Mouse (Mus musculus) embryo, embryonic 9.5 days (tissue): Measurements from ENCODE around the gene Oosp1.

Experiments
- DNase-seq: peaks from one replicate; pipeline ENCODE4 v3.0.0-alpha.2; 2017; ENCODE audit errors: extremely low spot score

Oosp1 gene

GRCm38 (mm10) chr19:11690839-11691238, at the start of gene Oosp1:
TSS of gene Oosp1 (minus strand) at chr19:11691150.
- no peak for DNase-seq

GRCm38 (mm10) chr19:11736455-11736854, 45.5 kb upstream of the Oosp1 start:
- DNase-seq, result no peak

DNA sequence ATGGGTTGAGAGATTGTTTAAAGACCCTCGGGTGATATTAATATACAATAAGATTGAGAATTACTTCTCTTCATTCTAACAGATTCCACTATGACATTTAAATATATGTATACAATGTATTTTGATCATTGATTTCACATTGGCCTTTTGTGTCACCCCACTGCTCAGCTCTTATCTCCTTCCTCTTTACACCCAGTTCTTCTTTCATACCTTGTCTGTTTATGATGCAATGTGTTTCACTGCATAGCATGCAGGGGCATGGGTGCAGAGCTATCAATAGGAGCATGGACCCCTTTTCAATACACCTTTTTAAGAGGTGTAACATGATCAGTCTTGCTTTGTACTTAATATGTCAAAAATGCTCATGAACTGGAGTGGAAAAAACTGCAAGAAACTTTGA, 39.3 kb upstream of the Oosp1 start:
- DNase-seq, result no peak

DNA sequence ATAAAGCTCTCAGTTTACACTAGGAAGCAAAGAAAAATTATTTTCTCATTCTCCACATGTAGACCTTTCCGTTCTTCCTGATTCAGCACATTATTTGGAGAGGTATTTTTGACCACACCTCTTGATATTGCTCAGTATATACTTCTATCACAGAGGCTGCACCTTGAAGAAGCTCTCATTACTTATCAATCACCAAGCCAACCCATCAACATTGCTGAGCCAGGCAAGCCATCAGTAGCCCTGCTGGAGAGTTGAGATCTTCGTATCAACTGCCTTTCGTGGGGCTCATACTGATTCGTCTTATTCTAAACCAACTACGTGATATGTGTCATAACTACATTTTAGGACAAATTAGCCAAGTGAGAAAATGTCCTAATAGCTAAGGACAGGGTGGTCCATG, 36.4 kb upstream of the Oosp1 start:
- DNase-seq, result no peak

DNA sequence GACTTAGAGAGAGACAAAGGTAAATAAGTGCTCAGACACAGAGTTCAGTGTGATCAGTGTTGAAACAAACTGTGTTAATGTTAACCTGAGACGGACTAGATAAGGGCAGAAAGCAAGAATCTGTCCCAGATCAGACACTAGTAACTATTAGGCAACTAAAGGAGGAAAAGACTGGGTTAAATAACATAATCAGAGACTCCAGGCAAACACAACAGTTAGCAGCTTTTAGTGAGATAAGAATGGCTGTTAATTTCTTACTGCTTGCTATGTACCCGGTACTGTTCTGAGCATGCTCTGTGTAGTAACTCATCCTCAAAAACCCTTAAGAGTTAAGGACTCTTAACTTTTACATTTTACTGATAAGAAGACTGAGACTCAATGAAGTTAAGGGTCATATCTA, 35.0 kb upstream of the Oosp1 start:
- no peak for DNase-seq

- no peak for DNase-seq
Observed at GRCm38 (mm10) chr19:11724275-11724674, 33.3 kb upstream of the Oosp1 start.

- no peak for DNase-seq
Observed at GRCm38 (mm10) chr19:11723870-11724269, 32.9 kb upstream of the Oosp1 start.

DNA sequence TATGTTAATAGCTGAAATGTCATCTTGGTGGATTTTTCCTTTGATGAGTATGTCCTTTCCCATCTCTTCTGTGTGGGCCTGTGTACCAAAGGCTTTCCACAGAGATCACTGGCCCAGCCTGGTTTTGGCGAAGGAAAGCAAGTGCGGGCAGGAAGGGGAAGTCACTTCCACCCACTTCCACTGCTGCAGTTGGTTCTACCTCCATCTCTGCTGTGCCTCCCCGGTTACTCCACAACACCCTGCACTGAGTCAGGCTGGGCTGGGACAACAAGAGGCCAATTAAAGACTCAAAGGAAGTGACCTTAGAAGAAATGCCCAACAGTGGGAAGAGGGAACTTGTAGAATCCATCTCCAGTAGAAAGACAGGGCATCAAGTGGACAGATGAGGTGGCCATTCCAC, 29.1 kb upstream of the Oosp1 start:
- DNase-seq, result no peak

DNA sequence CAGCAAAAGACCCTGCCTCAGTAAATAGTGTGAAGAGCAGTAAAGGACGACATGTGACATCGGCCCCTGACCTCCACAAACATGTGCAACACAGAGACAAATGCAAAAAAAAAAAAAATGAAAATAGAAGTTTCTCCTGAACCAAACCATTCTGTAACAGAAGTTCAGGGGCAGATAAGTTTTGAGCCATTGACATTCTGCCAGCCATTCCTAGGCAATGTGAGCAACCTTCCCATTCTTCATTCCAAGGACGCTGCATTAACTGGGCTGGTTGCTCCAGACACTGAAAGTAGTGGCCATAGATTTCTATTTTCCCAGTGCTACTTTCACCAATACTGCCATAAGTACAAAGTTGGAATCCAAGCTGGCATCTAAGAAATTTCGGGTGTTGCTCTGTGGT, 21.5 kb upstream of the Oosp1 start:
- DNase-seq, result no peak

DNA sequence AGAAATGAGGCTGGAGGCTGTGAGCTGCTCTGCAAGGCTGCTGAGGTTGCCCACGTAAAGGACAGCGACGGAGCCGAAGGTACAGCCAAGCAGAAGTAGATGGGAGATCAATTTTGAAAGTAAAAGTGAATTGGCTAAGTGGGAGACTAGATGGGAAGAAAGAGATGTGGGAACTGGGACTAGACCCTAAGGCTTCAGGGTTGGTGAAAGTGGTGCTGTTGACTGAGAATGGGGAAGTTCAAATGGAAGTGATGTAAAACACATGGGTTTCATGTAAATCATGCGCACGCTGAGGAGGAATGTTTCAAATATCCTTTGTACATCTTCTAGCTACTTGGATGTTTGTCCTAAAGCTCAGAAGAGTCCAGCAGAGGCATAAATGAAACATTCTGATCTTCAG, 7.4 kb upstream of the Oosp1 start:
- DNase-seq, result no peak

- no peak for DNase-seq
Observed at GRCm38 (mm10) chr19:11696755-11697154, 5.8 kb upstream of the Oosp1 start, which contains the start of gene Oosp3. TSS of gene Oosp3 (plus strand) at chr19:11697055.

DNA sequence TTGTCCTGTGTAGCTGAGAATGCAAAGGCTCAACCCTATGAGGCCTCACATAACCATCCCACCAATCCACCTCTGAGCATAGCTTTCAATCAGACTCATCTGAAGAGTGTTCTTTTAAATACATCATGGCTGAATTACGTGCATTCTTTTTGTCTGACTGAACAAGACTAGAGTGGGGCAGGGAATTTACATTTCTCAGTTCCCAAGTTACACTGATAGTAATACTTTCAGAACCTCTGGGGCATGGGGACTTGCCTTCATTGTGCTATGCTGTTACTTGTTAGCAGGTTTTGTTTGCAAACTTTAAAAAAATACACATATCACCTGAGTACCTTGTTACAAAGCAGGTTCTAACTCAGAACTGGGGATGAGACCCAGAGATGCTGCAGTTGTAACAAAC, 504 bp upstream of the Oosp1 start:
- DNase-seq, result no peak

- no peak for DNase-seq
Observed at GRCm38 (mm10) chr19:11661562-11661961, 29.4 kb downstream of the Oosp1 start.

DNA sequence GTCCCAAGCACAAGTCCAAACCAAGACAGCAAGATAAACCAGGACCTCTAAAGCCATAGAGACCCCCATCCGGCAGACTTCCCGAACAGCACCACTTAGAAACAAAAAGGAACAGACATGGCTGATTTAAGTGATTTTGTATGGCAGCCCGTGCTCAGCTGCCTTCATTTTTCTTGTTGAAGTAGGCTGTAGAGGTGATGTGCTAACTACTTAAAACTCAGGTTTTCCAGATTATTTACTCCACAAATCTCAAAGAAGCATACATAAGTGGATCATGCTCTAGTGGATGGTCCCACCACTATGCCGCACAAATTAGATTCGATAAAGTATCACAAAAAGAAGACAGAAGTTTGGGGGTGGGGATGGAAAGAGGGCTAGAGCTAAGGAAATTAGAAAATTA, 30.5 kb downstream of the Oosp1 start, which contains the start of gene Oosp2:
Gene Oosp2, minus strand, starts transcription at position 101 of the 400 bp plus-strand sequence.
- DNase-seq, result no peak

- no peak for DNase-seq
Observed at GRCm38 (mm10) chr19:11659142-11659541, 31.8 kb downstream of the Oosp1 start.

DNA sequence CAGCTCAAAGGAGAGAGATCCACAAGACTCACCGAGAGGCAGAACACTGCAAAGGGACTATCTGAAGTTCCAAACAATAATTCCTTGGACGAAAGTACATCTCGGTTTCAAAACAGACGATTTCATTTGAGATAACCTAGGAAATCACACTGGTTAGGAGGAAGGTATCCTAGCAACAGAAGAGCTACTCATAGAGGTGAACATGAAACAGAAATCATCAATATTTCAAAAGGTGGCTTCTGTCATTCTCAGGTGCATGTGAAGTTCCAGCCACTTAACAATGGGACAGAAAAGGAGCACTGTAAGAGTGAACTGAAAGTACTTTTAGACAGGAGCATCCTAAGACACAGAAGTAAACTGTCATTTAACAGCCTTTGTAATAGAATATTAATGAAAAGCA, 41.4 kb downstream of the Oosp1 start:
- DNase-seq, result no peak

DNA sequence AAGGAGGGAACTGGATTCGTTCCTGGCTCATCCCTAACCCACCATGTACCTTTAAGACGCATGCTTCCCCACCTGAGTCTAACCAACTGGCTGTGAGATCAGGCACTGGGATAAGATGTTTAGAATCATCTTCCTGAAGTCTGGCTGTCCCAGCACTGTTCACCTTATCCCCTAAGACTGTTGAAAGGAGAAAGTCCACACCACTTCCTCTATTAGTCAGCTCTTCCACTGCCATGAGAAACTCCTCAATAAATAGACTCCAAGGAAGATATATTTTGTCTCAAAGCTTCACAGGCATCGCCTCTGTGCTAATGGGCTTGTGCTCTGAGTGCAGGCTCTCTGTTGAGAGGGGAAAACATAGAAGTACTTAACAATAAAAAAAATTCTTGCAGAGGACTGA, 44.8 kb downstream of the Oosp1 start:
- DNase-seq, result no peak

DNA sequence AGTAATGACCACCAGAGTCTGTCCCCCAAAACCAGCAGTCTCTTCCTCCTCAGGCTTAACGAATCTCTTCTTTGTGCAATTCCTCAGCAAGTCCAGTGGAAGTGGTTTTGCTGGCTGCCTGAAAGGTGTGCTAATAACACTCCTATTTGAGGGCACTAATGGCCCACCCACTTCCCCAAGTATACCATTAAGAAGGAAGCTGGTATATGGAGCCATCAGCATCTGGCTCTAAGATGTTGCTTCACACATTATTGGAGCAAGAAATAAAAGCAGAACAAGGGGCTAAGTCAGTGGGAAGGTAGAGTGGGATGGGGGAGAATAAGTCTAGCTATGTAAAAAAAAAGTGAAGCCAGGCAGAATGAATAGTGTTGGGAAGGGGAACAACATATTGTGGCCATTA, 50.2 kb downstream of the Oosp1 start, which contains the start of gene Ms4a3:
Gene Ms4a3, minus strand, starts transcription at position 120 of the 400 bp plus-strand sequence.
- no peak for DNase-seq

- DNase-seq, result no peak
Observed at GRCm38 (mm10) chr19:11639038-11639437, 51.9 kb downstream of the Oosp1 start.

GRCm38 (mm10) chr19:11635572-11635971, 55.4 kb downstream of the Oosp1 start:
- DNase-seq, result no peak

- DNase-seq, result no peak
Observed at GRCm38 (mm10) chr19:11634330-11634729, 56.6 kb downstream of the Oosp1 start.

GRCm38 (mm10) chr19:11633732-11634131, 57.2 kb downstream of the Oosp1 start:
- DNase-seq, result no peak

DNA sequence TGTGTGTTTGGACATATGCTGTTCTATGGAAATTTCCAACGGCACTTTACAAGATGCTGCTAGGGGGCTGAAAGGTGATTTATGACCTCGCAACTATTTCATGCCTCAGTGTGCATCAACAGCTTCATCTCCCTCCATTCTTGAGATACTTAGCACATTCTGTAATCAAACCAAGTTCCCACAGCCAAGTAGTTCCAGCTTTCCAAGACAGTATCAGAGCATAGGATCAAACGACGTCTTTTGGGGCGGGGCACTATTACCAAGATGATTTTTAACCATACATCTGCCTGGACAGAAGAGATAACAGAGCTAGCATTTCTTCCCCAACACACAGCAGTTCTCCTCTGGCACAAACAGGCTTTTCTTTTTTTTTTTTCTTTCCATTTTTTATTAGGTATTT, 65.7 kb downstream of the Oosp1 start:
- no peak for DNase-seq

- no peak for DNase-seq
Observed at GRCm38 (mm10) chr19:11624800-11625199, 66.2 kb downstream of the Oosp1 start.

GRCm38 (mm10) chr19:11623551-11623950, 67.4 kb downstream of the Oosp1 start, which contains the start of gene Ms4a2:
TSS of gene Ms4a2 (minus strand) at chr19:11623719.
- DNase-seq, result no peak
